Mouse (Mus musculus) T-helper 17 cell (primary cell): ENCODE measurements at regions not wholly inside any gene's neighbourhood (a gene's known extent, or its start where the extent isn't known, plus 50 kb on each side); places are given as distances from the start of the nearest gene placed in this dataset.

Experiments
- in situ Hi-C, 2 experiments: fragments of 300-600 bp; cut with MboI, MseI; formaldehyde crosslinking; loops; 1 replicate in 1 of 2; 2 replicates in 1 of 2; pipeline ENCODE4 v1.15.1; 2025; ENCODE audit warnings: high pct_unique_total_duplicates in 2 of 2

DNA sequence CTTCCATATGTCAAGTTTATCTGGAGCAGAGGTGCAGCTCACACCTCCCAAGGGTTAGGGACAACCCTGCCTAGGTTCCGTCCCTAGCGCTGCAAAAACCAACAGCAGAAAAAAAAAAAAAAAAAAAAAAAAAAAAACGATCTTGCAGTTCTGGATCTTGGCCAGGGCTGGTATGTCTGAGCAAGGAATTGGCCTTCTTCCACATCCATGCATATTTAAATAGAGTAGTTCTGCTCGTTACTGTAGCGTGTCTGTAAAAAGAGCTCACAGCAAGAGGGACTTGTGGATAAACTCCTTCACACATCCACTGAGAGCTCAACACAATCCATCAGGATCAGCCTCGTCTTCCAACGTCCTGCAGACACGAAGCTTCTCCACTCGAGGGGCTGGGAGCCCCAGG is 639.4 kb upstream of the Adam5 start:
- in situ Hi-C loops: no loop called here

DNA sequence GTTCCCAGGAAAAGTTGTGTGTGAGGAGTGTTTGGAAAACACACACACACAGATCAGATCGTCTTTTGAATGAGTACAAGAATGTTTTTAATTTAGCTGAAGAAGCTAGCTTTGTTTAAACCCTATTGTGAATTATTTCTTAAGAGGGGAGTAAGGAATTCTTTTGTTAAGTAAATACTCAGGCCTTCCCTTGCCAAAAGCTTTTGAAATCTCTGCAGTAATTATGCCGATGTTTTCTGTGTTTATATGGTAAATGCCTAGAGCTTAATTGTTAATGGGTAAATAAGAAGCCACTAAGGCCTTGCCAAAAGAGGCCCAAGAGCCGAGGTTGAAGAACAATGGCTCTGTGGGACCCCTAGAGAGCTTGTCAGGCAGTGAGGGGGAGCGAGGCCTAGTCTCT is 638.3 kb upstream of the Adam5 start:
- in situ Hi-C loops: no loop called here

DNA sequence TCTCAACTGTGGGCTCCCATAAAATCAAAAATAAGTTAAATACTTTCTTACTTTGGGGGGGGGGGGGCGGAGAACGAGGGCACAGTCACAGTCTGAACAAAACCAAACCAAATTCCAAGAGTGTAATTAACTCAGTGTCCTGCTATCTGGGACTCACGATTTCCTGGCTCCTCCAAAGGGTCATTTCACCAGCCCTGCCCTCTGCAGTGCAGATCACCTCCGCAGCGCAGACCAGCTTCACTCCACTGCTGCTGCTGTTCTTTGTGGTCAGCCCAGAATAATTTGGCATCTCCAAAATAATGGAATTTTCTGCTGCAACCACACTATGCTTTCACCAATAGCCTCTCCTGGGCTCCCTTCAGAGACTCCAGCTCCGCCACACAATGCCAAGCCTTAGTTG is 631.5 kb upstream of the Adam5 start:
- in situ Hi-C loops: no loop called here

DNA sequence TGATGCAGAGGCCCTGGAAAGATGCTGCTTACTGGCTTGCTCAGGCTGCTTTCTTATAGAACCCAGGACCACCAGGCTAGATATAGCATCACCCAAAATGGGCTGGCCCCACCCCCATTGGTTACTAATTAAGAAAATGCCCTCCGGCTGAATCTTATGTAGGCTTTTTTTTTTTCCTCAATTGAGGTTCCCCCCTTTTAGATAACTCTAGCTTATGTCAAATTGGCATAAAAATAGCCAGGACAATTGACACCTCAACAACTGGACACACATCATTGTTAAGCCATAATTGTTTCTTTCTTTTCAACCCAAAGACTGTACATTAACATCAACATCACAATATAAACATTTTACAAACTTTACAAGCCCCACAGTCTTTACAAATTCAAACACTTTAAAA is 630.8 kb upstream of the Adam5 start:
- in situ Hi-C loops: no loop called here

DNA sequence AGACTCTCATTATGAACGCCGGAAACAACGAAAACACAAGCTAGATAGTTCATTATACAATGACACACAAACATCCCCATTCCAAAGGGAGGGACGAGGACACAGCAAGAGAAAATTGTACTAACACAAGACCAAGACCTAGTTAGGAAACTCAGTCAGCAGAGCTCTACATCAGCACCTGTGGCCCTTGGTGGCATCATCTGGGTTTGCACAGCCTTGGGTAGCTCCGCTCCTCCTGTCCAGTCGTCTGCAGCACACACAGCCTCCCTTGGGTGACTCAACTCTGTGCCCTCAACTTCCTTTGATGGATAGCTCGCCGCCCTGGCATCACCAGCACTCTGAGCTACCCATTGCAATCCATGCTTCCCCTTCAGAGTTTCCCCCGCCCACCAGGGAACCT is 629.7 kb upstream of the Adam5 start:
- in situ Hi-C loops: no loop called here

DNA sequence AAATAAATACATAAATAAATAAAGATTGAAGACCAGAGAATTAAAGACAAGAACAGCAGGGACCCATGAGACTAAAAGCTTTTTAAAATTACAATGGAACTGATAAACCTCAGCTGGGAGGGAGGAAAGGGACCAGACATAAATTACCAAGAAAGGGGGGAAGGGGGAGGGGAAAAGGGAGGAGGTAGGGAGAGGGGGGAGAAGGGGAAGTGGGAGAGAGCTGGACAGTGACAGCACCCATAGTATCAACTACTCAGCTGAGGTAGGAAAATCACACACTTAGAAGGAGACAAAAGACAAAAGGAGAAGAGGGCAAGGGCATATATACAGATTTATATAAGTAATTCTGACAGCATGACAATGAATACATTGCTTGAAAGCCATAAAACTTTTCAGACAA is 626.4 kb upstream of the Adam5 start:
- in situ Hi-C loops: no loop called here

DNA sequence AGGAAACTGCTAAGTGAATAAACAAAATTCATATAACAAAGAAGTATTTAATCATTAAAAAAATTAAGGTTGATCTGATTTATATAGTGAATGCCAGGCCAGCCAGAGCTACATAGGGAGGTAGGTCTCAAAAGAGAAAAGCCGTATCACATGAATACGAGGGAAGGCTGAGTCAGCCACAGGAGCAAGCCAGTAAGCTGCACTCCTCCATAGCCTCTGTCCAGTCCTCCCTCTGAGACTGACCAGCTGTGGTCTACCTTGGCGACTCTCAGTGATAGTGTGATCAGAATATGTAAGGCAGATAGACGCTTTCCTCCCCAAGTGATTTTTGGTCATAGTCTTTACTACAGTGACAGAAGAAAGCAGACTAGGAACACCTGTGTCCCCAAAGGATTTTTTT is 625.4 kb upstream of the Adam5 start:
- in situ Hi-C loops: no loop called here

DNA sequence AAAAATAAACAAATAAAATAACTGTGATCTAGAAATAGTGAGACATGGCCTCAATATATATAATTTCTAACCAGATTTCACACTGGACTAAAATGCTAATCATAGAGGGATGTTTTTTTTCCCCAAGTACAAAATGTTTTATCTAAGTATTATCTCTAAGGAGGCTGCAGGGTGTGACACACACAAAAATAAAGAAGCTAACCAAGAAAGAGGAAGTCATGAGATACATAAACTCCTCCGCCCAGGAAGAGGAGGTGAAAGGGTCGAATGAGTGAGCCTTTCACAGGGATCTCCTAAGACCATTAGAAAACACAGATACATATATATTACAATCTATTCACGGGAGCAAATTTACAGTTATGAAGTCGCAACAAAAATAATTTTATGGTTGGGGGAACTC is 623.7 kb upstream of the Adam5 start:
- in situ Hi-C loops: no loop called here

DNA sequence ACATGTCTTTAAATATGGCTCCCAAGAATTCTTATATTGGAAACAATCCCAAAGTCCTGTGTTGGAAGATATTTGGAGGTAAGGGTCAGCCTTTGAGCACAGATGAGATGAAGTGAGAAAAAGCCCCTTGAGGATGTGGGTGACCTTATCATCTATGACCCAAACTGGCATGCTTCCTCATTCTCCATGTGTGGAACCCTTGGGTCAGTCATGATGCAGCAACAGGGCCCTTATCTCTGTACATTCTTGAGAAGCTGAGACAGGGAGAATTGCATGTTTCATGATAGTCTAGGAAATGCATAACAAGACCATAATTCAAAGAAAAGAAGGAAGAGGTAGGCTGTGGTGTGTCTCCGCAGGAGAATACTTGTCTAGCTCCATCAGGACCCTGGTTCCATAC is 621.8 kb upstream of the Adam5 start:
- in situ Hi-C loops: no loop called here

DNA sequence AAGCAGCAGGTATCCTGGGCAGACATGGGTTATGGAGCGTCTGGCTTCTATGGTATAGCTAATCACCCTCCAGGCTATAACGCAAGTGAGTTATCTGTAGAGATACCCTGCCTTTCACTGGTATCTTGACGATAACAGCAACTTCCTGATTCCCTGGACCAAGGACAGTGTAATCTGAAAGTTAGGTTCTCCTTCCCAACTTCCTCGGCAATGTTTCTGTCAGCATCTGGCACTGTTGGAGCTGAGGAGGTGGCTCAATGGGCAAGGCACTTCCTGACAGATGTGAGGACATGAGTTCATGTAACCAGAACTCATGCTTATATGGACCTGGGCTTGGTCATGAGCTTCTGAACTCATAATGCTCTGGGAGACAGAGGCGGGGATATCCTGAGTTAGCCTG is 620.9 kb upstream of the Adam5 start:
- in situ Hi-C loops: no loop called here

DNA sequence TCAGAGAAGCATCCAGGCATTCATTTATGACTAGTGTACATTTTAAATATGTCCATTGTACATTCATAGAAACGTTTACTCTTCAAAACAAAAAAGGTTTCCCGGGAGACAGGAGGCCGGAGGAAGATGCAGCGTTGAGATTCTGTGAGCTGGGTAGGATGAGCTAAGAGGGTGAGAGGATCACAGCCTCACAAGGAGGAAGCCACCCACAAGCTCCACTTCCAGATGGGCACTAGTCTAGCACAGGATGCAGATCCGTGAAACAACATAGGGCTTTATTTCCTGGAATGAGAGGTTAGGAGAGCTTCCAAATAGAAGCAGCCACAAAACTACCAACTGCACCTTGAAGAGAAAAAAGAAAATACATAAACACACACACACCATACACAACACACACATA is 619.4 kb upstream of the Adam5 start:
- in situ Hi-C loops: no loop called here

DNA sequence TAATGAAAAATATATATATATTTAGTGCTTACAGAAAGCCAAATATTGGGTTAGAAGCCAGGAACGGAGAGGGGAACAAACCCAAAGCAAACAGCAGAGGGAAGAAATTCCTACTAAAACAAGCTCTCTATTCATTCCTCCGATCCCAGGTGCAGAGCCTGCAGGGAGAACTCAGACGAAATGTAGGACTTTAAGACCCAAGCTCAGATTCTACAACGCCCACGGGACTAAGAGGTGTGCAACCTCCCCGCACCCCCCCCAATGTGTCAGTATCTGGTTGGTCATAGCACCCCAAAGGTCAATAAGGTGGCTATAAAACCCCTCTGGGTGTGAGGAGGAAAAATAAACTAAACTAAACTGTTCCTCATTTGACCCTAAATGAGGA is 616.9 kb upstream of the Adam5 start:
- in situ Hi-C loops: no loop called here

DNA sequence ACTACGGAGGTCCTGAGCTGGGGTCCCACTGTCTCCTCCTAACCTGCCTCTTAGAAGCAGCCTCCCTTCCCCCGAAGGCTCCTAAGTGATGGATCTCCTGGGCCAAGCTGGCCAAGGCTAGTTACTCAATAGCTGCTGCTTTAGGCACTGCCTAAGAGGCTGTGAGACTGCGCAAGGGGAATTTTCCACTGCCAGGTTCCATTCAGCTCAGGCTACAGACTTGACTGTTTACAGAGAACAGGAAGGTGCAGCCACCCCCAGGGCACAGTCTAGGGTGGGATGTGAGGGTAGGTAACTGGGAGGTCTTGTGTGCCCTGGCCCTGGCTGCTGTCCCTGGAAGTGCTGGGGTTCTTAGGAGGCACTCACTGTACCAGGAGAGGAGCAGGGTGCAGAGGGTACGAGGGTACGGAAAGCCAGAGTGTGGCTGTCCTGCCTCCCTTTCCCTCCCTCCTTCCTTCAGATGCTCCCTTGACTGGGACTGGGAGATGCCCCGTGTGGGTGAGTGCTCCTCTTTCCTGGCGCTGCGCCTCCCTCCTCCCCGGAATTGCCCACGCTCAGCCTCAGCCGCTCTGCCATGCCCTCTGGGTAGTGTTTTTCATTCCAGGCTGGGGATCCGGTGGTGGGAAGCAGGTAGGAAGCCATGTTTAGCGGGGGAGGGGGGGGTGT is 616.4 kb upstream of the Adam5 start:
- in situ Hi-C loops: no loop called here

DNA sequence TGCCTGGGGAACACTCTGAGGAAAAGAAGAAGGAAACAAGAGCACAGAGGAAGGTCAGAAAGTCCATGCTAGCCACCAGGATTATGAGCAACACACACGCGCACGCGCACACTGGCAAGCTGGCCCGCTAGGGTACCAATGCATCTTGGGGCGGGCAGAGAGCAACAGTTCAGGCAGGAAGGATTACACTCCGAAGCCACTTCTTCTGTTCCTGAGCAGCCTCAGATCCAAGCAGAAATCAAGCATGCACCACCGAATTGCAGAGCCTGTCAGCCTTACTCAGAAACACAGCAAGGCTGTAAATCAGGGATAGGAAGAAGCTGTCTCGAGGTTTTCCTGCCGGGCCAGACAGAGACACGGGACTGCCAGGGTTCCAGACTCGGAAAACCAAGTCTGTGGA is 615.8 kb upstream of the Adam5 start:
- in situ Hi-C loops: no loop called here

DNA sequence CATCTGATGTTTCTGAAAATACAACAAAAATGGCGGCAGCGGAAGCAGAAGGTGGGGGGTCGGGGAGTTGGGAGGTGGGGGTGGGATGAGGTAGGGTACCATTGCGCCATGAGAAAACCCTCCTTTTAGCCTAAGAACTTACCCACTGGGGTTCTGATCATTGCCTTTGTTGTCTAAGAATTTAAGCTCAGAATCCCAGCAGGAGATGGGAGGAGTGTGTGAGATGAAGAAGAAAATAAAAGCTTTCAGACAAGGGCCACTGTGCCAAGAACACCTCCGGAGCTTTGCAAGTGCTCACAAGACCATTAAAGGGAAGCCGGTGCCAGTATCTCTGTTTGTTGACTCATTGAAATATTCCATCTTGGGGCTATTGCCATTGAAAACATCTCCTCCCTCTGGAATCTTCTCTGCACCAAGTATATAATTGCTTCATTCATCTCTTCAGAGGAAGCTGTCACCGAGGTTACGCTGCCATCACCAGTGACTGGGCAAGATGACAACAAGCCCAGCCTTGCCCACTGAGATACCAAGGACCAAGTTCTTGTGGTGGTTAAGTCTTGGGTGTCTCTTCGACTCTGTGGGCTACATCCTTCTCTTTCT is 614.0 kb upstream of the Adam5 start:
- in situ Hi-C loops: no loop called here

DNA sequence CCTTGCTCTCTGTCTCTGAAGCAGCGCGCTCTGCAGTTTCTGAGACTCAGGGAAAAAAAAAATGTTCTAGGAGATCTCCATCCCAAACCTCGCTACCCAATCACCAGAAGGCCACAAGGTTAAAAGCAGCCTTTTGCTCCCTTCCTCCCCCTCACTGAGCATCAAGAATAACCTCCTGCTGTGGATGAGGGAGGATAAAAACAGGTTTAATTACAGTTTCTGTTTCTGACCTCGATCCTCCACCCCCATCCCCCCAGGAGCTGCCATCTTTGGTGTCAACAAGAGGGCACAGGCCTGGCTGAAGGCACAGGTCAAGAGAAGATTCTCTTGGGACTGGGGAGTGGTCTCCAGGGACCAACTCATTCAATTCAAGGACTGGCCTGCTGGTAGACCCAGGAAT is 613.0 kb upstream of the Adam5 start:
- in situ Hi-C loops: no loop called here

DNA sequence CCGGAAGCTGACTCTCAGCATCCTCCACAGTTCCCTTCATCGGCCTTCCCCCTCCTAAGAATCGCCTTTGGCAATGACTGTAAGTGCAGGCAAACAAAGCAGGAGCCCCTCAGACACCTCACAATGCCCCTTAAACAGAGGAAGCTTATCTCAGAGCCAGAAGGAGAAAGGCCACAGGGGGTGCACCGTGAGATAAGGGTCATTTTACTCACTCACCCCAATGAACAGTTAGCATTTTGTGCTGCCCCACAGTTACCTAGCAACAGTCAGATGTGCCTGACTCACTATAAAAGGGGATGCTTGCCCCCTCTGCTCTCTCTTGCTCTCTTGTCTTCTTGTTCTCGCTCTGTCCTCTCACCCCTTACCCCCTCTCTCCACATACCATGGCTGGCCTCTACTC is 606.4 kb upstream of the Adam5 start:
- in situ Hi-C loops: no loop called here

DNA sequence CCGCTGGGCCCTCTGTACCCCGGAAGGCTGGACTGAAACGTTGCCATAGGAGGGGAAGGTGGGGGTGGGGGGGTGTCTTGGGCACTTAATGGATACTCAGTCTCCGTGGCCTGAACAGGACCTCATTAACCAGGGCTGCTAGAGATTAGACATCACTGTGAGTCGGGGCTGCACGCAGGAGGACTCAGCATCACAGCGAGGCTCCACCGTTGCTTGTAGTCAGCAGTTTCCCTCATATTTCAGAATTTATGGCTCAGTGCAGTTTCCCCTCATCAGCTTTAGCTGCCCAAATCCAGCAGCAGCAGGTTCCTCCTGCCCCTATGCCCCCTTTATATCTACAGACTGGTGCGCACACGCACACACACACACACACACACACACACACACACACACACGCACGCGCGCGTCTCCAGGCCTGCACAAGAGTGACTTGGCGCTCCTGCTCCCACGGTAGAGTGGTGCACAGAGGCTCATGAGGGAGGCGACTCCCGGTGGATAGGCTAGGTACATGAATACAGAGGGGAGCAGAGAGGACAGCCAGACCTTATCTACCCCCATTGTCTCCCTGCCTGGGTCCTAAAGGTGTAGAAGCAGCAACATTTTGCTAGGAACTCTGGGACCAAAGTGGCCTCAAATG is 605.8 kb upstream of the Adam5 start:
- in situ Hi-C loops: no loop called here

DNA sequence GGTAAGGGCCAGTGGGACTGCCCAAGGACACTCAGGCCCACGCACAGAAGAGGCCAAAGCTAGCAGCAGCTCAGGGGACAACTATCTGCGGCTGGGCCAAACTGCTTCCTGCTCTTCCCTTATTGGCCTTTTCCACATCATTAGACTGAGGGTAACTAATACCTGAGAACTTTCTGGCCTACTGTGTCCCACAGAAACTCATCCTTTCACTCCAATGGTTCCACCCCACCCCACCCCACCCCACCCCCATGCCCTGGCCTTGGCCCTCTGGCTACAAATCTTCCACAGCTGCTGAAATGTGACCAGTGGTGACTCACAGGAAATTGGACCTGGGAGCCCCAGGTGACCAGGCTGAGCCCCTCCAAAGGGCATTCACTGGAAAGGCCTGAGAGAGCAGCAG is 604.6 kb upstream of the Adam5 start:
- in situ Hi-C loops: no loop called here

DNA sequence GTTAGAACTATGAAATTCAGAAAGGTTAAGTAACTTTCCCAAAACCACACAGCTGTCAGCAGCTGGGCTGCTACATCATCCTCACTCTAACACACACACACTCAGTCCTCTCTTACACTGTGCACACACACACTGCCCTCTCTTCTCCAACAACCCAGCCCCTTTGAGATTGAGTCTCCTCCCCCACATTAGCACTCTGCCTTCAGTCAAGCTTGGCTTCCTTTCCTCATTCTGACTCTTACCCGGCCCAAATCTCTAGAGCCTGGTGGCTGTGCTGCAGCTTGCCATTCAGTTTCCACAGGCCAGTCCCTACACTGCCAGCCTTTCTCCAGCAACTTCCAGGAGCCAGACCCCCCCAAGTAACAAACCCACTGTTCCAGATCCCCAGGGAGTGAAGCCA is 602.0 kb upstream of the Adam5 start:
- in situ Hi-C loops: no loop called here

DNA sequence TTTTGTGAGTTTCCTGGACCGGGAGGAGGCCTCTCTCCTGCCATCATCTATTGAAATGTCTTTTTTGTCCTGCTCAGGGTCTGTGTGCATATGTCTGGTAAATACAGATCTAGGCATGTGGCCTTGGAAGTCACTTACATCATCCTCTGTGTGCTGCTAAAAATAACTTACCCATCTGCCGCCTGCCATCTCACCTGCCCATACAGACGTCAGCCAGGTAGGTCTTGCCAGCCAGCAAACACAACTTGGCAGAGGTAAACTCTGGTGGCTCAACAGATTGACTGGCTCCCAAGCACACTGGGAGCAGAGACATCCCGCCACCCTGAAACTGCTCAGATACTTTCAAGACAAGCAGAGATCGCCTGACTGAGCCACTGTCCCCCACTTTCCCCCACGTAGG is 597.3 kb upstream of the Adam5 start:
- in situ Hi-C loops: no loop called here

DNA sequence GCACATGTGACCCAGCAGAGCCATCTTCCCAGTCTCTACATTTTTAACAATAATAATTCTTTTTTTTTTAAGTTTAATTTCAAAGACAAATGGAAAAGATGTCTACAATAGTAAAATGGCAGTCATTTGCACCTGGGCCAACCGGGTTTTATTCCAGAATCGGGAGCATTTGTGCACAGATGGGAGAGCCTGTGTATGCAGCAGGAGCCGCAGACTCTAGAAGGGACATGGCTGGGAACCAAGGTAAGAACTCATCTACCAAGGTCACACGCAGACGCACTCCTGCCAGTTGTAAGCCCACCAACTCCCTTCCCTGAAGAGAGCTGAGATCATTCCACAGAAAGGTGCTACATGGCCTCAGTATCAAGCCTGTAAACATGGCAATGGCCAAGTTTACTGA is 586.4 kb upstream of the Adam5 start:
- in situ Hi-C loops: no loop called here

DNA sequence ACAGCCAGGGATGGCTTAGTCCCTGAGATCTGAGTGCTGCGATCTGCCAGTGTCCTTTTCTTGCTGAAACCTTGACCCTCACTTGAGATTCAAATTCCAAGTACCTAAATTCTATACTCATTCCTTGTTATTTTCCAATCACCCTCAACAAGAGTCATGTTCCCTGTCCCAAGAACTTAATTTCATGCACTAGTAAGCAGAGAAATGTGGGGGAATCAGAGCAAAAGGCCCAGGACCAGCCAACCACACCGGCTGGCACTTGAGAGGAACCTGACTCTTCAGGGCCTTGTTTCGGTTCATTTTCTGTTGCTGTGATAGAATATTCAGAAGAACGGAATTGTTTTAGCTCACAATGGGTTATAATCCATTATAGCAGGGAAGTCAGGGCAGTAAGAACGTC is 583.7 kb upstream of the Adam5 start:
- in situ Hi-C loops: no loop called here

DNA sequence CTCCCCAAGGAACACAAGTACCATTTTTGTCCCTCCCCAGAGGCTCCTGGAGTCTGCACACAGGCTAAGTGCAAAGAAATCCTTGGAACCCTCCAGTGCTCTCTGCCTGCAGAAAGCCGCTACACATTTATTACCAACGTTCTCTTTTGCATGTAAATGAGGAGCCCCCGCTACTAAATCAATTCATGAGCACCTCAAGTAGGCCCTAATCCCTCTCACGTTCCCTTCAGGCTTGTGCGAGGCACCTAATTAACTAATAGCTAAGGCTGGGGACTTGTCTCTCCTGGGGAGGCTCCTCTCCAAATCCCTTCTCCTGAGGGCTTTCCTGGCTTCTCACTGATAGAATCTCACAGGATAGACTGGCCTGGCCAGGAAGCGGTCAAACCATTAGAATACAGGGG is 568.6 kb upstream of the Adam5 start:
- in situ Hi-C loops: no loop called here
